Comparison of ENCODE assay signal across 8 mouse cellular contexts in genomic region chr19:44280755-44281154, GRCm38 (mm10). TPM values are rescaled to one million over a fixed set of nuclear protein-coding genes. Genes with fewer than 3 reads are reported as not detected.
DNase-seq lines count a peak whose midpoint lies in the region; ATAC-seq and TF ChIP-seq lines count a peak whose summit lies in the region.

No protein-coding gene starts in this region.

- no peaks in the 10 kb centered on the region for H3K9me3 ChIP-seq in hindbrain, embryonic 11.5 days (ENCODE audit: control insufficient read depth, low read length)
- no peaks in the 10 kb centered on the region for H3K9me3 ChIP-seq in liver, embryonic 12.5 days (replicated peaks)
- no peaks in the 10 kb centered on the region for H3K9me3 ChIP-seq in neural tube, embryonic 14.5 days (ENCODE audit: control insufficient read depth, low read length)

- WGBS in hindbrain, embryonic 11.5 days = 6% methylated on average over 6 of the region's 6 CpGs
- WGBS in liver, embryonic 12.5 days (ENCODE audit: insufficient replicate concordance) = 22% methylated on average over 6 of the region's 6 CpGs
- WGBS in neural tube, embryonic 14.5 days = 8% methylated on average over 6 of the region's 6 CpGs

- no peak overlapping the region for H3K4me2 ChIP-seq in hindbrain, embryonic 11.5 days (replicated peaks; ENCODE audit: low read depth, low read length)
- no peak overlapping the region for H3K4me2 ChIP-seq in liver, embryonic 12.5 days
- no peak overlapping the region for H3K4me2 ChIP-seq in neural tube, embryonic 14.5 days (ENCODE audit: low read depth, low read length)

- H3K4me3 ChIP-seq in left cerebral cortex, adult 2 months = no peak overlapping the region
- no peak overlapping the region for H3K4me3 ChIP-seq in hindbrain, embryonic 11.5 days (ENCODE audit: low read depth, low read length)
- no peak overlapping the region for H3K4me3 ChIP-seq in liver, embryonic 12.5 days
- no peak overlapping the region for H3K4me3 ChIP-seq in neural tube, embryonic 14.5 days (ENCODE audit: low read depth, low read length)

- H3K27me3 ChIP-seq in hindbrain, embryonic 11.5 days (ENCODE audit: control insufficient read depth, insufficient read depth, low read length) = no peaks in the 10 kb centered on the region
- H3K27me3 ChIP-seq in liver, embryonic 12.5 days (replicated peaks) = no peaks in the 10 kb centered on the region; the same call in none of the 2 replicates
- no peaks in the 10 kb centered on the region for H3K27me3 ChIP-seq in neural tube, embryonic 14.5 days (ENCODE audit: control insufficient read depth, insufficient read depth, low read length)

- H3K9ac ChIP-seq in hindbrain, embryonic 11.5 days (ENCODE audit: low read depth, low read length) = no peak overlapping the region
- 0 out of 2 replicates have a peak overlapping the region, but pooled peaks have one; percentile 3 for H3K9ac ChIP-seq in liver, embryonic 12.5 days
- no peak overlapping the region for H3K9ac ChIP-seq in neural tube, embryonic 14.5 days (replicated peaks; ENCODE audit: low read depth, low read length)

- intact Hi-C loops in left cerebral cortex, adult 2 months (cut with DNase I) = no loop called here
- intact Hi-C loops in left cerebral cortex, postnatal 14 days (cut with DNase I) = no loop called here

- TF ChIP-seq CTCF in left cerebral cortex, adult 2 months (IDR thresholded peaks at IDR 0.05) = no peak

- peaks cover 14% of the 10 kb centered on the region for H3K4me1 ChIP-seq in hindbrain, embryonic 11.5 days (replicated peaks; ENCODE audit: control insufficient read depth, insufficient read depth, low read length)
- H3K4me1 ChIP-seq in liver, embryonic 12.5 days = peaks cover 56% of the 10 kb centered on the region
- H3K4me1 ChIP-seq in neural tube, embryonic 14.5 days (ENCODE audit: control insufficient read depth, insufficient read depth, low read length) = peaks cover 20% of the 10 kb centered on the region

- DNase-seq in left cerebral cortex, adult 2 months (ENCODE audit: extremely low spot score in 1 of 2, low spot score in 2 of 2) = no peak
- no peak for DNase-seq in left cerebral cortex, postnatal 14 days (ENCODE audit: low spot score in 2 of 2)
- DNase-seq in embryo, embryonic 11 days = peak; percentile 71
- peak; percentile 48 for DNase-seq in hindbrain, embryonic 11.5 days (ENCODE audit: low spot score)
- no peak for DNase-seq in frontal cortex, postnatal 25 days (ENCODE audit: low spot score in 2 of 2)

- peak overlapping the region; percentile 55; the same call in 1 of the 2 replicates for H3K27ac ChIP-seq in left cerebral cortex, adult 2 months
- H3K27ac ChIP-seq in hindbrain, embryonic 11.5 days (ENCODE audit: low read depth, low read length) = 0 out of 2 replicates have a peak overlapping the region, but pooled peaks have one; percentile 40
- peak overlapping the region; percentile 55 for H3K27ac ChIP-seq in liver, embryonic 12.5 days
- H3K27ac ChIP-seq in neural tube, embryonic 14.5 days (ENCODE audit: low read depth, low read length) = 0 out of 2 replicates have a peak overlapping the region, but pooled peaks have one; percentile 16

- no peak for ATAC-seq in hindbrain, embryonic 11.5 days (ENCODE audit: low FRiP score)
- ATAC-seq in liver, embryonic 12.5 days = no peak
- ATAC-seq in neural tube, embryonic 14.5 days (ENCODE audit: low read depth) = no peak
- ATAC-seq in megakaryocyte-erythroid progenitor cell, adult 5-6 weeks (replicated peaks; ENCODE audit: low FRiP score, low TSS enrichment, poor library complexity, severe bottlenecking) = no peak

- no peaks in the 10 kb centered on the region for H3K36me3 ChIP-seq in hindbrain, embryonic 11.5 days (ENCODE audit: control insufficient read depth, insufficient read depth, low read length)
- no peaks in the 10 kb centered on the region for H3K36me3 ChIP-seq in liver, embryonic 12.5 days
- H3K36me3 ChIP-seq in neural tube, embryonic 14.5 days (ENCODE audit: control insufficient read depth, insufficient read depth, low read length) = no peaks in the 10 kb centered on the region

RNA-seq across cellular contexts. Expression of gene Scd2, which starts 12.7 kb away (rescaled TPM):
- 100 to 1,000 TPM; 580 to 609 TPM for total RNA-seq in left cerebral cortex, adult 2 months (2021)
- 100 to 1,000 TPM; 555 to 608 TPM for total RNA-seq in left cerebral cortex, postnatal 14 days (2021)
- polyA plus RNA-seq in hindbrain, embryonic 11.5 days (2014; fragmentation: Nextera tagmentation; extraction: Ambion mirVana) = 314 and 349 TPM in 2 replicates
- polyA plus RNA-seq in liver, embryonic 12.5 days (2016; fragmentation: Nextera tagmentation; extraction: Ambion mirVana) = 136 and 148 TPM in 2 replicates
- polyA plus RNA-seq in neural tube, embryonic 14.5 days (2014; fragmentation: Nextera tagmentation; extraction: Ambion mirVana) = 293 and 373 TPM in 2 replicates
- total RNA-seq in megakaryocyte-erythroid progenitor cell, adult 5-6 weeks (2014; fragmentation: Nextera tagmentation) = 56.2 and 62.2 TPM in 2 replicates
- total RNA-seq in megakaryocyte-erythroid progenitor cell, adult 5-6 weeks (2017) = 71.9 and 90.7 TPM in 2 replicates

RNA-seq across cellular contexts. Expression of gene Scd4, which starts 52.1 kb away (rescaled TPM):
- 1 to 10 TPM; 2.1 to 2.3 TPM for total RNA-seq in left cerebral cortex, adult 2 months (2021)
- 1 to 10 TPM; 1.9 to 2.1 TPM for total RNA-seq in left cerebral cortex, postnatal 14 days (2021)
- 0.06 TPM in 1 of 2 replicates, not detected in the other for polyA plus RNA-seq in hindbrain, embryonic 11.5 days (2014; fragmentation: Nextera tagmentation; extraction: Ambion mirVana)
- polyA plus RNA-seq in liver, embryonic 12.5 days (2016; fragmentation: Nextera tagmentation; extraction: Ambion mirVana) = 0.04 TPM in 1 of 2 replicates, not detected in the other
- polyA plus RNA-seq in neural tube, embryonic 14.5 days (2014; fragmentation: Nextera tagmentation; extraction: Ambion mirVana) = 0.13 and 0.15 TPM in 2 replicates
- total RNA-seq in megakaryocyte-erythroid progenitor cell, adult 5-6 weeks (2014; fragmentation: Nextera tagmentation) = 0.69 and 2.1 TPM in 2 replicates
- total RNA-seq in megakaryocyte-erythroid progenitor cell, adult 5-6 weeks (2017) = 0.38 TPM in 1 of 2 replicates, not detected in the other

Comparison
In these comparisons a context has a peak if more than half of its experiments do, and no peak if none do; other contexts are left out.
1. DNase-seq: peak in embryo, embryonic 11 days (single experiment) and hindbrain, embryonic 11.5 days (single experiment); none in left cerebral cortex, adult 2 months (0 of 2), left cerebral cortex, postnatal 14 days (0 of 2) and frontal cortex, postnatal 25 days (0 of 2).
2. RNA of gene Scd2, which starts 12.7 kb away (total RNA-seq): 580 to 609 TPM in left cerebral cortex, adult 2 months and 555 to 608 TPM in left cerebral cortex, postnatal 14 days; 56.2 to 90.7 TPM in megakaryocyte-erythroid progenitor cell, adult 5-6 weeks; every median in the first group is over 4 times any median in the second.
3. Peak in every context shown above with its lines, with median percentiles within 50 percentile points of each other: H3K27ac ChIP-seq.